Mouse (Mus musculus) hindbrain, embryonic 16.5 days (tissue): ENCODE measurements around the gene Eva1c. TPM values are rescaled to one million over a fixed set of nuclear protein-coding genes. Genes with fewer than 3 reads are reported as not detected.

Experiments used
- ATAC-seq: fragments of 200-750 bp; cut with Nextera tagmentation; 2 replicates; pipeline ENCODE4 v1.8.0; 2017; ENCODE audit warnings: moderate TSS enrichment, moderate library complexity
- H3K27ac ChIP-seq: fragments of 300-500 bp; sonication (generic); 2 replicates; pipeline ENCODE4 v1.5.1; 2014; ENCODE audit warnings: low read depth, mild to moderate bottlenecking, control low read depth, low read length, moderate library complexity
- H3K27me3 ChIP-seq: fragments of 300-500 bp; sonication (generic); replicated peaks from 2 replicates; pipeline ENCODE4 v1.6.1; 2014; ENCODE audit warnings: low read length; ENCODE audit not compliant: control insufficient read depth, insufficient read depth
- H3K36me3 ChIP-seq: fragments of 300-500 bp; sonication (generic); 2 replicates; pipeline ENCODE4 v1.6.1; 2014; ENCODE audit warnings: mild to moderate bottlenecking, low read length, moderate library complexity, mixed read lengths; ENCODE audit not compliant: control insufficient read depth, insufficient read depth
- H3K4me1 ChIP-seq: fragments of 300-500 bp; sonication (generic); 2 replicates; pipeline ENCODE4 v1.6.1; 2014; ENCODE audit warnings: low read depth, low read length; ENCODE audit not compliant: control insufficient read depth, insufficient read depth
- H3K4me2 ChIP-seq: fragments of 300-500 bp; sonication (generic); 2 replicates; pipeline ENCODE4 v1.6.1; 2014; ENCODE audit warnings: mild to moderate bottlenecking, low read length, control low read depth, moderate library complexity
- H3K4me3 ChIP-seq: fragments of 300-500 bp; sonication (generic); 2 replicates; pipeline ENCODE4 v1.5.1; 2014; ENCODE audit warnings: mild to moderate bottlenecking, low read length, control low read depth, moderate library complexity
- H3K9ac ChIP-seq: fragments of 300-500 bp; sonication (generic); 2 replicates; pipeline ENCODE4 v1.6.1; 2014; ENCODE audit warnings: low read depth, mild to moderate bottlenecking, control low read depth, low read length, moderate library complexity
- H3K9me3 ChIP-seq: fragments of 300-500 bp; sonication (generic); 2 replicates; pipeline ENCODE4 v1.6.1; 2014; ENCODE audit warnings: mild to moderate bottlenecking, low read length, moderate library complexity; ENCODE audit not compliant: control insufficient read depth
- WGBS: fragments of 180-500 bp; shearing (Covaris S2); extraction: QIAGEN DNeasy Blood & Tissue Kit; methylation state at CpG from one replicate; pipeline ENCODE4 v1.1.7; 2014; 5-methylcytosine and 5-hydroxymethylcytosine counted together
- microRNA-seq: library from miRNA; unstranded; fragments of <30 nt; microRNA quantifications from one replicate; pipeline ENCODE4, GENCODE M21; 2017
- polyA plus RNA-seq: library from polyadenylated mRNA; unstranded; fragments of >200 nt; fragmentation: Nextera tagmentation; extraction: Ambion mirVana; gene quantifications from 2 replicates; pipeline ENCODE4 v1.2.1, GENCODE M21; 2015

The Eva1c gene
- polyA plus RNA-seq, 1 experiment from 2014 or later, result 4.4 TPM

GRCm38 (mm10) chr16:90934687-90935328 lies 108.3 kb downstream of the Eva1c start, which contains the start of gene Cfap298:
Gene Cfap298 (minus strand): TSS chr16:90935114.
- peak within 1 kb of the TSS; percentile 85 for H3K9ac ChIP-seq
- H3K36me3 ChIP-seq, result peaks cover 12% of the 10 kb centered on the region
- WGBS, result under 1% methylated on average over 56 of the region's 56 CpGs
- H3K4me2 ChIP-seq, result peak within 1 kb of the TSS; percentile 73
- peaks cover 6% of the 10 kb centered on the region for H3K4me1 ChIP-seq
- no peaks in the 10 kb centered on the region for H3K27me3 ChIP-seq
- H3K27ac ChIP-seq, result peak within 1 kb of the TSS; percentile 93
- peak within 1 kb of the TSS; percentile 90 for H3K4me3 ChIP-seq
- no peaks in the 10 kb centered on the region for H3K9me3 ChIP-seq
- ATAC-seq, result peak; percentile 98

GRCm38 (mm10) chr16:90941246-90941645 lies 114.7 kb downstream of the Eva1c start:
- Histone ChIP-seq H3K27me3 (no peaks in the 10 kb centered on the region), H3K4me1 (no peaks in the 10 kb centered on the region), H3K27ac (no peak overlapping the region), H3K4me3 (no peak overlapping the region), H3K36me3 (peaks cover 29% of the 10 kb centered on the region), H3K9me3 (no peaks in the 10 kb centered on the region), H3K4me2 (no peak overlapping the region), H3K9ac (no peak overlapping the region)
- no peak for ATAC-seq
- WGBS, result 96% methylated on average over 7 of the region's 7 CpGs

- Histone ChIP-seq H3K36me3 (peaks cover 33% of the 10 kb centered on the region), H3K27me3 (no peaks in the 10 kb centered on the region), H3K27ac (no peak overlapping the region), H3K4me2 (no peak overlapping the region), H3K4me3 (no peak overlapping the region), H3K9ac (no peak overlapping the region), H3K9me3 (no peaks in the 10 kb centered on the region), H3K4me1 (no peaks in the 10 kb centered on the region)
- 79% methylated on average over 8 of the region's 8 CpGs for WGBS
- no peak for ATAC-seq
Observed at GRCm38 (mm10) chr16:90946977-90947376, 120.5 kb downstream of the Eva1c start.

- no peaks in the 10 kb centered on the region for H3K4me1 ChIP-seq
- no peaks in the 10 kb centered on the region for H3K27me3 ChIP-seq
- H3K4me2 ChIP-seq, result no peak overlapping the region
- H3K9me3 ChIP-seq, result no peaks in the 10 kb centered on the region
- no peak overlapping the region for H3K9ac ChIP-seq
- ATAC-seq, result no peak
- H3K4me3 ChIP-seq, result no peak overlapping the region
- H3K27ac ChIP-seq, result no peak overlapping the region
- H3K36me3 ChIP-seq, result peaks cover 27% of the 10 kb centered on the region
- 61% methylated on average over 17 of the region's 17 CpGs for WGBS
Observed at GRCm38 (mm10) chr16:90950354-90950963, 123.9 kb downstream of the Eva1c start.

- no peak for ATAC-seq
- peaks cover 22% of the 10 kb centered on the region for H3K36me3 ChIP-seq
- H3K4me3 ChIP-seq, result no peak overlapping the region
- no peaks in the 10 kb centered on the region for H3K4me1 ChIP-seq
- no peak overlapping the region for H3K9ac ChIP-seq
- H3K27ac ChIP-seq, result no peak overlapping the region
- H3K27me3 ChIP-seq, result no peaks in the 10 kb centered on the region
- H3K4me2 ChIP-seq, result no peak overlapping the region
- WGBS, result 93% methylated on average over 9 of the region's 9 CpGs
- H3K9me3 ChIP-seq, result no peaks in the 10 kb centered on the region
Observed at GRCm38 (mm10) chr16:90953147-90953546, 126.6 kb downstream of the Eva1c start.

- Histone ChIP-seq H3K9me3 (no peaks in the 10 kb centered on the region), H3K9ac (no peak overlapping the region), H3K27me3 (no peaks in the 10 kb centered on the region), H3K4me2 (no peak overlapping the region), H3K4me3 (no peak overlapping the region), H3K4me1 (no peaks in the 10 kb centered on the region), H3K36me3 (peaks cover 22% of the 10 kb centered on the region), H3K27ac (no peak overlapping the region)
- WGBS, result 92% methylated on average over 6 of the region's 6 CpGs
- no peak for ATAC-seq
Observed at GRCm38 (mm10) chr16:90953770-90954169, 127.3 kb downstream of the Eva1c start.

Small RNA genes within 50 kb of the gene (microRNA-seq; reads per million reads assigned to microRNA genes)
- not detected for gene Gm22933

Other genes with a start within 250 kb of the Eva1c start
- 26.4 and 31.3 TPM in 2 replicates for gene Mis18a, start 99.3 kb upstream of the Eva1c start, polyA plus RNA-seq
- 0.74 and 0.98 TPM in 2 replicates for gene Mrap, start 88.5 kb upstream of the Eva1c start, polyA plus RNA-seq
- 8.2 and 9.2 TPM in 2 replicates for gene Urb1, start 16.3 kb upstream of the Eva1c start, polyA plus RNA-seq
- gene Cfap298, start 108.4 kb downstream of the Eva1c start, polyA plus RNA-seq, result 54.4 and 61.1 TPM in 2 replicates
- 48.6 and 50.3 TPM in 2 replicates for gene Synj1, start 184.6 kb downstream of the Eva1c start, polyA plus RNA-seq
- 48.8 and 60.2 TPM in 2 replicates for gene Paxbp1, start 217.8 kb downstream of the Eva1c start, polyA plus RNA-seq